Mouse (Mus musculus) ES-E14 (cell line): ENCODE results near the gene Stxbp3. TPM values are rescaled to one million over a fixed set of nuclear protein-coding genes. Genes with fewer than 3 reads are reported as not detected.

Experiments used
- DNase-seq: peaks from one replicate; pipeline ENCODE4 v3.0.0-alpha.2; 2013; ENCODE audit warnings: low read depth, low spot score
- H3K27ac ChIP-seq: 2 replicates; pipeline ENCODE4 v1.5.1; 2012; ENCODE audit warnings: low read depth, mild to moderate bottlenecking, low read length, moderate library complexity, mixed read lengths; ENCODE audit not compliant: poor library complexity, insufficient read depth, severe bottlenecking
- H3K36me3 ChIP-seq: 2 replicates; pipeline ENCODE4 v1.6.1; 2012; ENCODE audit warnings: mild to moderate bottlenecking, low read length, moderate library complexity, mixed read lengths; ENCODE audit not compliant: control insufficient read depth, poor library complexity, insufficient read depth, severe bottlenecking
- H3K4me1 ChIP-seq, 2 experiments: fragments of 150-350 bp in 1 of 2; sonication (generic) in 1 of 2; 2 replicates each; pipeline ENCODE4 v1.6.1; 2012; ENCODE audit warnings: low read length in 2 of 2, mild to moderate bottlenecking in 1 of 2, mixed read lengths in 1 of 2; ENCODE audit not compliant: control insufficient read depth in 2 of 2, insufficient read depth in 2 of 2, poor library complexity in 1 of 2
- H3K4me3 ChIP-seq, 2 experiments: fragments of 150-350 bp in 1 of 2; sonication (generic) in 1 of 2; 2 replicates each; pipeline ENCODE4 v1.5.1; 2012; ENCODE audit warnings: low read length in 2 of 2, low read depth in 1 of 2, mild to moderate bottlenecking in 1 of 2, mixed read lengths in 1 of 2; ENCODE audit not compliant: insufficient read depth in 1 of 2, poor library complexity in 1 of 2, severe bottlenecking in 1 of 2
- H3K9ac ChIP-seq: 2 replicates; pipeline ENCODE4 v1.6.1; 2012; ENCODE audit warnings: low read depth, mild to moderate bottlenecking, low read length, mixed read lengths; ENCODE audit not compliant: poor library complexity, insufficient read depth, severe bottlenecking
- H3K9me3 ChIP-seq: fragments of 150-350 bp; sonication (generic); 2 replicates; pipeline ENCODE4 v1.6.1; 2012; ENCODE audit warnings: low read depth, mild to moderate bottlenecking, low read length; ENCODE audit not compliant: control insufficient read depth, insufficient read depth
- CHD2 ChIP-seq: IDR thresholded peaks from 2 replicates; pipeline ENCODE4 v1.6.1; 2014; ENCODE audit warnings: mild to moderate bottlenecking, low read depth, low read length, inconsistent platforms
- HCFC1 ChIP-seq: IDR thresholded peaks from 2 replicates; pipeline ENCODE4 v1.6.1; 2012; ENCODE audit warnings: low read length, inconsistent platforms, borderline replicate concordance; ENCODE audit not compliant: insufficient read depth
- MAFK ChIP-seq: IDR thresholded peaks from 2 replicates; pipeline ENCODE4 v1.6.1; 2014; ENCODE audit warnings: mild to moderate bottlenecking, low read depth, low read length, inconsistent platforms; ENCODE audit not compliant: insufficient read depth
- ZC3H11A ChIP-seq: IDR thresholded peaks from 2 replicates; pipeline ENCODE4 v1.6.1; 2012; ENCODE audit warnings: low read depth, mild to moderate bottlenecking, inconsistent platforms, low read length, borderline replicate concordance
- ZNF384 ChIP-seq: IDR thresholded peaks from 2 replicates; pipeline ENCODE4 v1.6.1; 2012; ENCODE audit warnings: low read depth, low read length, inconsistent platforms
- in situ Hi-C, 2 experiments: fragments of 600-800 bp; cut with MboI; formaldehyde crosslinking; loops; one replicate each; pipeline ENCODE4 v1.15.1; 2025; ENCODE audit warnings: low sequenced_read_pairs in 2 of 2, inconsistent platforms in 1 of 2; ENCODE audit not compliant: unreplicated experiment in 2 of 2
- total RNA-seq: library from RNA; depleted of rRNA; stranded (reverse); fragments of 300-350 nt; gene quantifications from 2 replicates; pipeline ENCODE4 v1.2.3, GENCODE M21; 2012

Stxbp3 gene
- total RNA-seq, 1 experiment, result 18.1 TPM

- in situ Hi-C loops, result no loop called here
- no peaks in the 10 kb centered on the region for H3K9me3 ChIP-seq
- H3K4me1 ChIP-seq, result no peaks in the 10 kb centered on the region; a peak in 1 of 4 replicates
- TF ChIP-seq ZC3H11A, result no peak
- H3K36me3 ChIP-seq, result no peaks in the 10 kb centered on the region
- DNase-seq, result no peak
- no peak overlapping the region for H3K27ac ChIP-seq
- H3K4me3 ChIP-seq, result no peak overlapping the region
- H3K9ac ChIP-seq, result no peak overlapping the region
Observed at GRCm38 (mm10) chr3:108831750-108832149, 8.6 kb downstream of the Stxbp3 start.

- no peaks in the 10 kb centered on the region; the same call in 1 of the 2 replicates for H3K36me3 ChIP-seq
- no peak overlapping the region for H3K9ac ChIP-seq
- no peak overlapping the region for H3K27ac ChIP-seq
- TF ChIP-seq ZC3H11A (no peak), ZNF384 (no peak), MAFK (no peak), CHD2 (no peak), HCFC1 (no peak)
- in situ Hi-C loops, result no loop called here
- H3K4me3 ChIP-seq, result no peak overlapping the region
- H3K9me3 ChIP-seq, result no peaks in the 10 kb centered on the region
- no peak for DNase-seq
- H3K4me1 ChIP-seq, result no peaks in the 10 kb centered on the region; a peak in 1 of 4 replicates
Observed at GRCm38 (mm10) chr3:108830493-108830892, 9.8 kb downstream of the Stxbp3 start.

GRCm38 (mm10) chr3:108815631-108816030 lies 24.7 kb downstream of the Stxbp3 start:
- H3K36me3 ChIP-seq, result peaks cover 2% of the 10 kb centered on the region; the same call in 1 of the 2 replicates
- in situ Hi-C loops, result no loop called here
- no peak overlapping the region for H3K4me3 ChIP-seq
- H3K27ac ChIP-seq, result no peak overlapping the region
- H3K4me1 ChIP-seq, result no peaks in the 10 kb centered on the region
- TF ChIP-seq HCFC1 (no peak), CHD2 (no peak), ZNF384 (no peak), ZC3H11A (no peak), MAFK (no peak)
- no peak for DNase-seq
- no peaks in the 10 kb centered on the region for H3K9me3 ChIP-seq
- H3K9ac ChIP-seq, result no peak overlapping the region

- in situ Hi-C loops, result no loop called here
- Histone ChIP-seq H3K9ac (no peak overlapping the region), H3K27ac (no peak overlapping the region), H3K9me3 (no peaks in the 10 kb centered on the region), H3K4me3 (no peak overlapping the region), H3K4me1 (no peaks in the 10 kb centered on the region), H3K36me3 (no peaks in the 10 kb centered on the region)
- DNase-seq, result no peak
- TF ChIP-seq CHD2, result no peak
- TF ChIP-seq ZC3H11A, result no peak
- TF ChIP-seq HCFC1, result no peak
- no peak for TF ChIP-seq ZNF384
- no peak for TF ChIP-seq MAFK
Observed at GRCm38 (mm10) chr3:108810747-108811263, 29.5 kb downstream of the Stxbp3 start.

- no peak for TF ChIP-seq ZC3H11A
- no peak for TF ChIP-seq ZNF384
- TF ChIP-seq HCFC1, result no peak
- no peak for TF ChIP-seq MAFK
- no peak for TF ChIP-seq CHD2
- Histone ChIP-seq H3K36me3 (peaks cover 6% of the 10 kb centered on the region; the same call in 1 of the 2 replicates), H3K4me3 (no peak overlapping the region), H3K9ac (no peak overlapping the region), H3K27ac (no peak overlapping the region), H3K9me3 (no peaks in the 10 kb centered on the region), H3K4me1 (no peaks in the 10 kb centered on the region)
- DNase-seq, result no peak
- in situ Hi-C loops, result no loop called here
Observed at GRCm38 (mm10) chr3:108805622-108806021, 34.7 kb downstream of the Stxbp3 start.
